ENCODE assay signal across 8 mouse cellular contexts in genomic region chr17:34971694-34972068, GRCm38 (mm10). TPM values are rescaled to one million over a fixed set of nuclear protein-coding genes. Genes with fewer than 3 reads are reported as not detected.
DNase-seq lines count a peak whose midpoint lies in the region; ATAC-seq and TF ChIP-seq lines count a peak whose summit lies in the region.
"Not testable (repeated sequence)": the region's sequence is repeated elsewhere in the genome, so short reads cannot be mapped to it uniquely, and the experiment has no call there.

No protein-coding gene starts in this region.

- H3K27ac ChIP-seq in cerebellum, adult 2 months (ENCODE audit: insufficient read depth, low read length); forebrain, embryonic 11.5 days (ENCODE audit: low read depth, low read length); heart, embryonic 13.5 days (replicated peaks); limb, embryonic 10.5 days; liver, postnatal 0 days (ENCODE audit: low read depth); midbrain, embryonic 14.5 days (replicated peaks; ENCODE audit: low read depth, low read length); stomach, embryonic 14.5 days (ENCODE audit: low read length): not testable (repeated sequence)

- ATAC-seq in forebrain, embryonic 11.5 days (replicated peaks; ENCODE audit: low FRiP score) = peak; percentile 43; the same call in 1 of the 2 replicates
- ATAC-seq in heart, embryonic 13.5 days (ENCODE audit: extremely low read depth, insufficient number of reproducible peaks, low FRiP score, low TSS enrichment) = peak; percentile 33
- peak; percentile 22 for ATAC-seq in inflammation-experienced regulatory T-cells, adult 6 months
- ATAC-seq in liver, postnatal 0 days; stomach, embryonic 14.5 days (ENCODE audit: insufficient number of reproducible peaks, insufficient read depth, low FRiP score, low read depth): not testable (repeated sequence)
- peak; percentile 53; the same call in 1 of the 2 replicates for ATAC-seq in midbrain, embryonic 14.5 days (ENCODE audit: low FRiP score, low TSS enrichment)

- 2% methylated on average over 22 of the region's 43 CpGs for WGBS in cerebellum, adult 2 months
- 3% methylated on average over 18 of the region's 43 CpGs for WGBS in forebrain, embryonic 11.5 days
- WGBS in heart, embryonic 13.5 days = 4% methylated on average over 31 of the region's 43 CpGs
- 0% methylated on average over 18 of the region's 43 CpGs for WGBS in limb, embryonic 10.5 days
- 0% methylated on average over 16 of the region's 43 CpGs for WGBS in liver, postnatal 0 days (ENCODE audit: insufficient replicate concordance)
- WGBS in midbrain, embryonic 14.5 days = 2% methylated on average over 21 of the region's 43 CpGs
- 1% methylated on average over 13 of the region's 43 CpGs for WGBS in stomach, embryonic 14.5 days

- not testable (repeated sequence) for H3K9ac ChIP-seq in forebrain, embryonic 11.5 days (ENCODE audit: low read length); heart, embryonic 13.5 days; liver, postnatal 0 days (replicated peaks); midbrain, embryonic 14.5 days (replicated peaks; ENCODE audit: low read length); stomach, embryonic 14.5 days (replicated peaks; ENCODE audit: low read depth, low read length)

- H3K4me1 ChIP-seq in cerebellum, adult 2 months (ENCODE audit: control insufficient read depth, insufficient read depth, low read length); forebrain, embryonic 11.5 days (replicated peaks; ENCODE audit: control insufficient read depth, insufficient read depth, low read length); limb, embryonic 10.5 days; liver, postnatal 0 days (ENCODE audit: insufficient read depth); midbrain, embryonic 14.5 days (ENCODE audit: control insufficient read depth, insufficient read depth, low read length); stomach, embryonic 14.5 days (ENCODE audit: control insufficient read depth, insufficient read depth, low read length): not testable (repeated sequence)
- peaks cover 14% of the 10 kb centered on the region for H3K4me1 ChIP-seq in heart, embryonic 13.5 days

- not testable (repeated sequence) for TF ChIP-seq CTCF in cerebellum, adult 2 months (IDR thresholded peaks at IDR 0.05; ENCODE audit: borderline replicate concordance, insufficient read depth, low read depth, low read length); liver, postnatal 0 days (IDR thresholded peaks at IDR 0.05; ENCODE audit: low read depth)

- H3K27me3 ChIP-seq in cerebellum, adult 2 months (ENCODE audit: control insufficient read depth, insufficient read depth, low read length) = not testable (repeated sequence)
- peaks cover 20% of the 10 kb centered on the region for H3K27me3 ChIP-seq in forebrain, embryonic 11.5 days (ENCODE audit: control insufficient read depth, insufficient read depth, low read length)
- peaks cover 31% of the 10 kb centered on the region for H3K27me3 ChIP-seq in heart, embryonic 13.5 days (replicated peaks)
- peaks cover 49% of the 10 kb centered on the region for H3K27me3 ChIP-seq in limb, embryonic 10.5 days (ENCODE audit: low read depth, poor library complexity, severe bottlenecking)
- H3K27me3 ChIP-seq in liver, postnatal 0 days (ENCODE audit: insufficient read depth, low read length) = peaks cover 24% of the 10 kb centered on the region
- H3K27me3 ChIP-seq in midbrain, embryonic 14.5 days (ENCODE audit: control insufficient read depth, insufficient read depth, low read length) = peaks cover 18% of the 10 kb centered on the region
- H3K27me3 ChIP-seq in stomach, embryonic 14.5 days (ENCODE audit: control insufficient read depth, insufficient read depth, low read length) = peaks cover 11% of the 10 kb centered on the region

- H3K4me2 ChIP-seq in forebrain, embryonic 11.5 days (ENCODE audit: low read depth, low read length, severe bottlenecking) = peak overlapping the region; percentile 79
- peak overlapping the region; percentile 82 for H3K4me2 ChIP-seq in heart, embryonic 13.5 days
- H3K4me2 ChIP-seq in liver, postnatal 0 days (ENCODE audit: low read depth, low read length) = peak overlapping the region; percentile 67; the same call in 1 of the 2 replicates
- H3K4me2 ChIP-seq in midbrain, embryonic 14.5 days (ENCODE audit: low read length) = peak overlapping the region; percentile 72
- H3K4me2 ChIP-seq in stomach, embryonic 14.5 days (replicated peaks; ENCODE audit: low read depth, low read length) = peak overlapping the region; percentile 52

- TF ChIP-seq EP300 in liver, postnatal 0 days (IDR thresholded peaks at IDR 0.05; ENCODE audit: low read depth) = not testable (repeated sequence)

- not testable (repeated sequence) for H3K36me3 ChIP-seq in forebrain, embryonic 11.5 days (ENCODE audit: control insufficient read depth, insufficient read depth, low read length); heart, embryonic 13.5 days; limb, embryonic 10.5 days; liver, postnatal 0 days (replicated peaks; ENCODE audit: insufficient read depth, low read length); midbrain, embryonic 14.5 days (ENCODE audit: control insufficient read depth, insufficient read depth, low read length); stomach, embryonic 14.5 days (ENCODE audit: control insufficient read depth, insufficient read depth, low read length)

- H3K4me3 ChIP-seq in cerebellum, adult 2 months (replicated peaks; ENCODE audit: insufficient read depth, low read depth, low read length) = peak overlapping the region; percentile 57
- H3K4me3 ChIP-seq in forebrain, embryonic 11.5 days (ENCODE audit: low read depth, low read length) = peak overlapping the region; percentile 32
- peak overlapping the region; percentile 57 for H3K4me3 ChIP-seq in heart, embryonic 13.5 days
- peak overlapping the region; percentile 54 for H3K4me3 ChIP-seq in limb, embryonic 10.5 days
- not testable (repeated sequence) for H3K4me3 ChIP-seq in liver, postnatal 0 days (ENCODE audit: low read depth, low read length)
- H3K4me3 ChIP-seq in midbrain, embryonic 14.5 days (replicated peaks; ENCODE audit: low read depth, low read length) = peak overlapping the region; percentile 34
- H3K4me3 ChIP-seq in stomach, embryonic 14.5 days (ENCODE audit: low read depth, low read length) = peak overlapping the region; percentile 26; the same call in 1 of the 2 replicates

- not testable (repeated sequence) for H3K9me3 ChIP-seq in forebrain, embryonic 11.5 days (ENCODE audit: control insufficient read depth, low read length); heart, embryonic 13.5 days; limb, embryonic 10.5 days (replicated peaks); liver, postnatal 0 days (ENCODE audit: low read length); midbrain, embryonic 14.5 days (ENCODE audit: control insufficient read depth, low read length); stomach, embryonic 14.5 days (ENCODE audit: control insufficient read depth, low read depth, low read length)

- TF ChIP-seq POLR2A in cerebellum, adult 2 months (IDR thresholded peaks at IDR 0.05; ENCODE audit: borderline replicate concordance, insufficient read depth, low read length) = not testable (repeated sequence)

- not testable (repeated sequence) for DNase-seq in cerebellum, adult 2 months; forebrain, embryonic 11.5 days (ENCODE audit: low spot score); limb, embryonic 10.5 days (ENCODE audit: low spot score); liver, postnatal 0 days; midbrain, embryonic 14.5 days

RNA-seq across cellular contexts. Expression of gene Hspa1a, which starts 0.3 kb away (rescaled TPM):
- 10.5 and 14.9 TPM in 2 replicates for polyA plus RNA-seq in cerebellum, adult 2 months (2012; rRNA removed)
- polyA plus RNA-seq in forebrain, embryonic 11.5 days (2014; fragmentation: Nextera tagmentation; extraction: Ambion mirVana) = 1.6 TPM in 2 replicates
- polyA plus RNA-seq in heart, embryonic 13.5 days (2015; fragmentation: Nextera tagmentation; extraction: Ambion mirVana) = 3.9 TPM in 2 replicates
- polyA plus RNA-seq in inflammation-experienced regulatory T-cells, adult 6 months (2017; shearing (Covaris generic)) = 1 to 10 TPM in 2 of 3 experiments, under 1 TPM in 1; 0.74 to 2.3 (median 1.1) TPM
- 1.1 and 1.4 TPM in 2 replicates for polyA plus RNA-seq in limb, embryonic 10.5 days (2016; fragmentation: Nextera tagmentation; extraction: Ambion mirVana)
- polyA plus RNA-seq in liver, postnatal 0 days (2015; fragmentation: Nextera tagmentation; extraction: Ambion mirVana) = 0.46 and 0.59 TPM in 2 replicates
- polyA plus RNA-seq in midbrain, embryonic 14.5 days (2014; fragmentation: Nextera tagmentation; extraction: Ambion mirVana) = 5.6 and 8.1 TPM in 2 replicates
- 4.9 and 6.0 TPM in 2 replicates for polyA plus RNA-seq in stomach, embryonic 14.5 days (2014; fragmentation: Nextera tagmentation; extraction: Ambion mirVana)

RNA-seq across cellular contexts. Expression of gene Hspa1l, which starts 0.8 kb away (rescaled TPM):
- polyA plus RNA-seq in cerebellum, adult 2 months (2012; rRNA removed) = 0.49 and 0.89 TPM in 2 replicates
- 1.7 and 1.8 TPM in 2 replicates for polyA plus RNA-seq in forebrain, embryonic 11.5 days (2014; fragmentation: Nextera tagmentation; extraction: Ambion mirVana)
- polyA plus RNA-seq in heart, embryonic 13.5 days (2015; fragmentation: Nextera tagmentation; extraction: Ambion mirVana) = 2.1 and 2.2 TPM in 2 replicates
- not detected for polyA plus RNA-seq in inflammation-experienced regulatory T-cells, adult 6 months (2017; shearing (Covaris generic))
- 0.58 and 0.85 TPM in 2 replicates for polyA plus RNA-seq in limb, embryonic 10.5 days (2016; fragmentation: Nextera tagmentation; extraction: Ambion mirVana)
- 0.18 TPM in 1 of 2 replicates, not detected in the other for polyA plus RNA-seq in liver, postnatal 0 days (2015; fragmentation: Nextera tagmentation; extraction: Ambion mirVana)
- polyA plus RNA-seq in midbrain, embryonic 14.5 days (2014; fragmentation: Nextera tagmentation; extraction: Ambion mirVana) = 1.6 and 2.3 TPM in 2 replicates
- polyA plus RNA-seq in stomach, embryonic 14.5 days (2014; fragmentation: Nextera tagmentation; extraction: Ambion mirVana) = 0.73 and 0.75 TPM in 2 replicates

RNA-seq across cellular contexts. Expression of gene Gm20481, which starts 2.0 kb away (rescaled TPM):
- polyA plus RNA-seq in cerebellum, adult 2 months (2012; rRNA removed) = not detected in 2 replicates
- not detected in 2 replicates for polyA plus RNA-seq in forebrain, embryonic 11.5 days (2014; fragmentation: Nextera tagmentation; extraction: Ambion mirVana)
- not detected in 2 replicates for polyA plus RNA-seq in heart, embryonic 13.5 days (2015; fragmentation: Nextera tagmentation; extraction: Ambion mirVana)
- polyA plus RNA-seq in inflammation-experienced regulatory T-cells, adult 6 months (2017; shearing (Covaris generic)) = under 1 TPM in 1 of 3 experiments, not detected in 2; 0.94 TPM
- not detected in 2 replicates for polyA plus RNA-seq in limb, embryonic 10.5 days (2016; fragmentation: Nextera tagmentation; extraction: Ambion mirVana)
- polyA plus RNA-seq in liver, postnatal 0 days (2015; fragmentation: Nextera tagmentation; extraction: Ambion mirVana) = 0.28 TPM in 1 of 2 replicates, not detected in the other
- polyA plus RNA-seq in midbrain, embryonic 14.5 days (2014; fragmentation: Nextera tagmentation; extraction: Ambion mirVana) = 1.1 and 2.3 TPM in 2 replicates
- 0.66 TPM in 1 of 2 replicates, not detected in the other for polyA plus RNA-seq in stomach, embryonic 14.5 days (2014; fragmentation: Nextera tagmentation; extraction: Ambion mirVana)

RNA-seq across cellular contexts. Expression of gene Lsm2, which starts 10.0 kb away (rescaled TPM):
- polyA plus RNA-seq in cerebellum, adult 2 months (2012; rRNA removed) = 56.2 and 63.7 TPM in 2 replicates
- 288 and 292 TPM in 2 replicates for polyA plus RNA-seq in forebrain, embryonic 11.5 days (2014; fragmentation: Nextera tagmentation; extraction: Ambion mirVana)
- 145 and 153 TPM in 2 replicates for polyA plus RNA-seq in heart, embryonic 13.5 days (2015; fragmentation: Nextera tagmentation; extraction: Ambion mirVana)
- polyA plus RNA-seq in inflammation-experienced regulatory T-cells, adult 6 months (2017; shearing (Covaris generic)) = 10 to 100 TPM; 37.7 to 67.4 (median 40.0) TPM
- polyA plus RNA-seq in limb, embryonic 10.5 days (2016; fragmentation: Nextera tagmentation; extraction: Ambion mirVana) = 320 and 365 TPM in 2 replicates
- 69.8 and 76.7 TPM in 2 replicates for polyA plus RNA-seq in liver, postnatal 0 days (2015; fragmentation: Nextera tagmentation; extraction: Ambion mirVana)
- polyA plus RNA-seq in midbrain, embryonic 14.5 days (2014; fragmentation: Nextera tagmentation; extraction: Ambion mirVana) = 103 and 110 TPM in 2 replicates
- polyA plus RNA-seq in stomach, embryonic 14.5 days (2014; fragmentation: Nextera tagmentation; extraction: Ambion mirVana) = 177 and 205 TPM in 2 replicates

RNA-seq across cellular contexts. Expression of gene Hspa1b, which starts 12.6 kb away (rescaled TPM):
- polyA plus RNA-seq in cerebellum, adult 2 months (2012; rRNA removed) = 4.6 and 9.2 TPM in 2 replicates
- polyA plus RNA-seq in forebrain, embryonic 11.5 days (2014; fragmentation: Nextera tagmentation; extraction: Ambion mirVana) = 0.24 TPM in 1 of 2 replicates, not detected in the other
- polyA plus RNA-seq in heart, embryonic 13.5 days (2015; fragmentation: Nextera tagmentation; extraction: Ambion mirVana) = 0.19 and 0.20 TPM in 2 replicates
- under 1 TPM; 0.53 to 0.85 (median 0.80) TPM for polyA plus RNA-seq in inflammation-experienced regulatory T-cells, adult 6 months (2017; shearing (Covaris generic))
- polyA plus RNA-seq in limb, embryonic 10.5 days (2016; fragmentation: Nextera tagmentation; extraction: Ambion mirVana) = 0.08 and 0.14 TPM in 2 replicates
- 0.06 and 0.12 TPM in 2 replicates for polyA plus RNA-seq in liver, postnatal 0 days (2015; fragmentation: Nextera tagmentation; extraction: Ambion mirVana)
- polyA plus RNA-seq in midbrain, embryonic 14.5 days (2014; fragmentation: Nextera tagmentation; extraction: Ambion mirVana) = 0.17 and 0.53 TPM in 2 replicates
- polyA plus RNA-seq in stomach, embryonic 14.5 days (2014; fragmentation: Nextera tagmentation; extraction: Ambion mirVana) = 0.54 and 0.84 TPM in 2 replicates
